Mouse (Mus musculus) lung, embryonic 14.5 days (tissue): ENCODE measurements around the gene Dok1. TPM values are rescaled to one million over a fixed set of nuclear protein-coding genes. Genes with fewer than 3 reads are reported as not detected.

Experiments used
- ATAC-seq: fragments of 200-750 bp; cut with Nextera tagmentation; 2 replicates; pipeline ENCODE4 v1.8.0; 2017; ENCODE audit warnings: mild to moderate bottlenecking, moderate TSS enrichment, moderate library complexity; ENCODE audit not compliant: insufficient read depth
- DNase-seq: peaks from one replicate; pipeline ENCODE4 v3.0.0-alpha.2; 2015
- H3K27ac ChIP-seq: fragments of 300-500 bp; sonication (generic); 2 replicates; pipeline ENCODE4 v1.5.1; 2014; ENCODE audit warnings: low read depth, mild to moderate bottlenecking, moderate library complexity
- H3K27me3 ChIP-seq: fragments of 300-500 bp; sonication (generic); 2 replicates; pipeline ENCODE4 v1.6.1; 2014; ENCODE audit warnings: low read length, control low read depth; ENCODE audit not compliant: insufficient read depth
- H3K36me3 ChIP-seq: fragments of 300-500 bp; sonication (generic); 2 replicates; pipeline ENCODE4 v1.6.1; 2014; ENCODE audit warnings: control low read depth; ENCODE audit not compliant: insufficient read depth
- H3K4me1 ChIP-seq: fragments of 300-500 bp; sonication (generic); 2 replicates; pipeline ENCODE4 v1.6.1; 2014; ENCODE audit warnings: antibody characterized with exemption, control low read depth; ENCODE audit not compliant: insufficient read depth
- H3K4me2 ChIP-seq: fragments of 300-500 bp; sonication (generic); 2 replicates; pipeline ENCODE4 v1.6.1; 2014; ENCODE audit warnings: mild to moderate bottlenecking
- H3K4me3 ChIP-seq: fragments of 300-500 bp; sonication (generic); 2 replicates; pipeline ENCODE4 v1.5.1; 2014; ENCODE audit warnings: low read depth, low read length
- H3K9ac ChIP-seq: fragments of 300-500 bp; sonication (generic); 2 replicates; pipeline ENCODE4 v1.6.1; 2014
- H3K9me3 ChIP-seq: fragments of 300-500 bp; sonication (generic); 2 replicates; pipeline ENCODE4 v1.6.1; 2016; ENCODE audit warnings: low read depth, low read length, control low read depth
- CTCF ChIP-seq: IDR thresholded peaks from 2 replicates; pipeline ENCODE4 v1.5.1; 2016; ENCODE audit warnings: antibody characterized with exemption, low read depth
- WGBS: fragments of 180-500 bp; shearing (Covaris S2); extraction: QIAGEN DNeasy Blood & Tissue Kit; methylation state at CpG from one replicate; pipeline ENCODE4 v1.1.7; 2014; 5-methylcytosine and 5-hydroxymethylcytosine counted together
- polyA plus RNA-seq: library from polyadenylated mRNA; unstranded; fragments of >200 nt; fragmentation: Nextera tagmentation; extraction: Ambion mirVana; gene quantifications from 2 replicates; pipeline ENCODE4 v1.2.1, GENCODE M21; 2014

The Dok1 gene
- polyA plus RNA-seq = 11.9 and 12.0 TPM in 2 replicates

GRCm38 (mm10) chr6:83033249-83034185 lies at the start of gene Dok1, which contains the start of gene Loxl3:
TSS of gene Dok1 (minus strand) at chr6:83033471.
TSS of gene Loxl3 (plus strand) at chr6:83034173.
- peak; percentile 87 for DNase-seq
- Histone ChIP-seq H3K4me3 (peak within 1 kb of the TSS; percentile 55), H3K4me1 (0 out of 2 replicates have a peak, but pooled peaks cover 9% of the 10 kb centered on the region), H3K9me3 (no peaks in the 10 kb centered on the region), H3K9ac (peak within 1 kb of the TSS; percentile 66), H3K36me3 (no peaks in the 10 kb centered on the region), H3K27ac (peak within 1 kb of the TSS; percentile 93), H3K4me2 (peak within 1 kb of the TSS; percentile 78), H3K27me3 (no peaks in the 10 kb centered on the region)
- under 1% methylated on average over 51 of the region's 51 CpGs for WGBS
- no peak for TF ChIP-seq CTCF
- peak; percentile 88 for ATAC-seq

- no peak for TF ChIP-seq CTCF
- Histone ChIP-seq H3K4me2 (no peak overlapping the region), H3K9ac (no peak overlapping the region), H3K9me3 (no peaks in the 10 kb centered on the region), H3K36me3 (peaks cover 26% of the 10 kb centered on the region), H3K27ac (no peak overlapping the region), H3K4me1 (peaks cover 5% of the 10 kb centered on the region; the same call in 1 of the 2 replicates), H3K4me3 (no peak overlapping the region), H3K27me3 (peaks cover 49% of the 10 kb centered on the region)
- DNase-seq (no peak), ATAC-seq (no peak)
- WGBS = 81% methylated on average over 5 of the region's 5 CpGs
Observed at GRCm38 (mm10) chr6:83080210-83080609, 46.9 kb upstream of the Dok1 start.

GRCm38 (mm10) chr6:83078324-83078858 lies 45.1 kb upstream of the Dok1 start:
- Histone ChIP-seq H3K36me3 (peaks cover 26% of the 10 kb centered on the region), H3K4me3 (peak overlapping the region; percentile 78), H3K27me3 (peaks cover 48% of the 10 kb centered on the region), H3K27ac (peak overlapping the region; percentile 68), H3K4me1 (peaks cover 5% of the 10 kb centered on the region; the same call in 1 of the 2 replicates), H3K9me3 (no peaks in the 10 kb centered on the region), H3K9ac (peak overlapping the region; percentile 70), H3K4me2 (peak overlapping the region; percentile 98)
- peak; percentile 92 for ATAC-seq
- peak; percentile 99 for DNase-seq
- WGBS = under 1% methylated on average over 46 of the region's 46 CpGs
- TF ChIP-seq CTCF = peak; percentile 71

GRCm38 (mm10) chr6:83077630-83078323 lies 44.5 kb upstream of the Dok1 start, which contains the start of gene Pcgf1:
TSS of gene Pcgf1 (plus strand) at chr6:83077869.
- no peak for TF ChIP-seq CTCF
- H3K4me1 ChIP-seq = peaks cover 5% of the 10 kb centered on the region; the same call in 1 of the 2 replicates
- peaks cover 25% of the 10 kb centered on the region for H3K36me3 ChIP-seq
- ATAC-seq (peak; percentile 78), DNase-seq (peak; percentile 25)
- H3K4me2 ChIP-seq = peak within 1 kb of the TSS; percentile 98
- peaks cover 43% of the 10 kb centered on the region for H3K27me3 ChIP-seq
- peak within 1 kb of the TSS; percentile 78 for H3K4me3 ChIP-seq
- H3K9me3 ChIP-seq = no peaks in the 10 kb centered on the region
- under 1% methylated on average over 54 of the region's 54 CpGs for WGBS
- peak within 1 kb of the TSS; percentile 68 for H3K27ac ChIP-seq
- H3K9ac ChIP-seq = peak within 1 kb of the TSS; percentile 70

- H3K36me3 ChIP-seq = peaks cover 2% of the 10 kb centered on the region
- 0 out of 2 replicates have a peak, but pooled peaks have one; percentile 8 for TF ChIP-seq CTCF
- ATAC-seq (no peak), DNase-seq (no peak)
- no peak overlapping the region for H3K9ac ChIP-seq
- no peaks in the 10 kb centered on the region for H3K9me3 ChIP-seq
- H3K27me3 ChIP-seq = peaks cover 67% of the 10 kb centered on the region
- 5% methylated on average over 2 of the region's 2 CpGs for WGBS
- H3K4me3 ChIP-seq = no peak overlapping the region
- no peak overlapping the region for H3K4me2 ChIP-seq
- H3K4me1 ChIP-seq = peaks cover 5% of the 10 kb centered on the region; the same call in 1 of the 2 replicates
- H3K27ac ChIP-seq = no peak overlapping the region
Observed at GRCm38 (mm10) chr6:83074979-83075378, 41.7 kb upstream of the Dok1 start.

DNA sequence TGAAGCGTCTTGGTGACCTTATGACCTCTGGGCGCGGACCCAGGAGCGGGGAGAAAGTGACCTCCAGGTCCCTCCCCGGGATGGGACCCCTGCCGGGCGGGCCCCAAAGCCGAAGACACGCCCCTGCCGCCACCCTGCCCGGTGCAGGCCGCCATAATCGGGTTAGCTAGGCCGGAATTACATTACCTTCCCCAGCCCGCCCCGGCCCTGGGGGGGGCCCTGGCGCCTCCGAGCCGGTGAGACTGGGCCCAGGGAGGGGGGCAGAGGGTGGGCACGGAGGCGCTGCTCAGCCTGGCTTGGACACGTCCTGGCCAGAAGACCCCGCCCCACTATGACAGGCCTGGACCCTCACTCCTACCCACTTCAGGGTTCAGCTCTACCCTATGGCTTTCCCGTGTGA lies 37.9 kb upstream of the Dok1 start:
- ATAC-seq = peak; percentile 47; the same call in 1 of the 2 replicates

More for the DNA sequence above, 37.9 kb upstream of the Dok1 start:
- Histone ChIP-seq H3K27ac (no peak overlapping the region), H3K27me3 (peaks cover 94% of the 10 kb centered on the region), H3K9ac (no peak overlapping the region), H3K9me3 (no peaks in the 10 kb centered on the region), H3K36me3 (no peaks in the 10 kb centered on the region), H3K4me3 (peak overlapping the region; percentile 15; the same call in 1 of the 2 replicates), H3K4me1 (no peaks in the 10 kb centered on the region), H3K4me2 (peak overlapping the region; percentile 20; the same call in 1 of the 2 replicates)
- no peak for TF ChIP-seq CTCF
- no peak for DNase-seq
- WGBS = 1% methylated on average over 24 of the region's 24 CpGs
